Mouse (Mus musculus) gastrocnemius, postnatal 4 days (tissue): ENCODE data around the gene Stk32c. TPM values are rescaled to one million over a fixed set of nuclear protein-coding genes. Genes with fewer than 3 reads are reported as not detected.

Experiments
- DNase-seq, 2 experiments: peaks; one replicate each; pipeline ENCODE4 v3.0.0; 2021 to 2022; ENCODE audit warnings: low spot score in 2 of 2, mixed read lengths in 2 of 2
- total RNA-seq, 2 experiments: library from RNA; stranded (reverse); gene quantifications; 2 replicates each; pipeline ENCODE4 v1.2.3; 2021

The Stk32c gene
- total RNA-seq, 2 experiments from 2014 or later: 1.6 to 1.7 TPM

DNA sequence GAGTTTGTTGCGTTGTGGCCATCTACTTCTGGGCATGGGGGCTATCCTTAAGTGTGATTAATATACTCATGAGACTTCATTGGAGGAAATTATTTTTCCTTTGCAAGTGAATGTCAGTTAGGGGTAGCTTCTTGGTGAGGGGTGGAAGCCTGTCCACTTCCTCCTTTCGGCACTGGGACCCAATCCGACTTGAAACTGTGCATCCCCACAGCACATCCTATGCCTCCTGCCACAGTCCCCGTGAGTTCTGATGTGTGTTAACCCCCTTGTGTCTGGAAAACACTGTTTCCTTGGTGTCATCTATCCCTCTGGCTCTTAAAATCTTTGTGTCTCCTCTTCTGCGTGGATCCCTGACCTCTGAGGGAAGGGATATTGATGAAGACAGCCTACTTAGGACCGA, 11.9 kb downstream of the Stk32c start:
- no peak for DNase-seq

DNA sequence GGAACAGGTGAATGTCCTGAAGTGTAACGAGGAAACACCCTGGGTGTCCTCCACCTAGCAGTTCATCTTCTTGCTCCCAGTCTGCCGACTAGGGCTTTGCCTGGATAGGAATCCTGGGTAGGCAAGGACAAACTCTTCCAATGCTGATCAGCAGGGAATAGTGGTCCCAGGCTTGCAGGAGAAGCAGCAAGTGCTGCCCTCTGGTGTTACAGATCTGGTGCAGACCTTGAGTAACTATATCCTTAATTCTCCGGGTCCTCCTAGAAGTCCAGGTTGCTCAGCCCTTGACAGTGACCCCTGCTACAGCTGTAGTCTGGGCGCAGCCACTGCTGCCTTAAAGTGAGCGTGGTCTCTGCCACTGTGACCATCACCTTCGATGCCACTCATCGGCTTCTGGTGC, 13.0 kb downstream of the Stk32c start:
- peak in 1 of 2 experiments; percentile 66 for DNase-seq

DNA sequence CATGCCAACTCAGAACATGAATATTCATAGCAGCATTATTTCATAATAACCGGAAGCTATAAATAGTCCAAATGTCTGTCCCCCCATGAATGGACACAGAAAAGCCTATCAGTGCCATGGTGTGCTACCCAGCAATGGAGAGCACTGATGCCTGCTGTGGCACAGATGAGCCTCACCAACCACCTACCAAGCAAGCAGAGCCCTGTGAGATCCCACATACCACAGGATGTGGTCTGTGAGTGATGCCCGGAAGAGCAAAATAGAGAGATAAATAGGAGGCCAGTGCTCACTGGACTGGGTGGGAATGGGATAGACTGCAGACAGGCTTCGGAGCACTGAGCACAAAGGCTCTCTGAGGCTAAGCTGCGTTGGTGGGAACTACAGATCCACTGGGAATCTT, 16.1 kb downstream of the Stk32c start:
- DNase-seq: no peak

DNA sequence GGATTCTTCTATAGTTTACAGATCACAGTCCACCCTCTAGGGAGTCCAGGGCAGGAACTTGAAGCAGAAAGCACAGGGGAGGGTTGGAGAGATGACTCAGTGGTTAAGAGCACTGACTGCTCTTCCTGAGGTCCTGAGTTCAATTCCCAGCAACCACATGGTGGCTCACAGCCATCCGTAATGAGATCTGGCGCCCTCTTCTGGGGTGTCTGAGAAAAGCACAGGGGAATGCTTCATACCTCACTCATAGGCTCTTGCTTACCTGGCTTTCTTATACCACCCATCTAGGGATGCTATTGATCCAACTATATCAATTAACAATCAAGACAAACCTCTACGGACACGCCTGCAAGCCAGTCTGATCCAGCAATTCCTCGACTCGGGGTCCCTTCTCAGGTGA, 21.5 kb downstream of the Stk32c start:
- DNase-seq: no peak

DNA sequence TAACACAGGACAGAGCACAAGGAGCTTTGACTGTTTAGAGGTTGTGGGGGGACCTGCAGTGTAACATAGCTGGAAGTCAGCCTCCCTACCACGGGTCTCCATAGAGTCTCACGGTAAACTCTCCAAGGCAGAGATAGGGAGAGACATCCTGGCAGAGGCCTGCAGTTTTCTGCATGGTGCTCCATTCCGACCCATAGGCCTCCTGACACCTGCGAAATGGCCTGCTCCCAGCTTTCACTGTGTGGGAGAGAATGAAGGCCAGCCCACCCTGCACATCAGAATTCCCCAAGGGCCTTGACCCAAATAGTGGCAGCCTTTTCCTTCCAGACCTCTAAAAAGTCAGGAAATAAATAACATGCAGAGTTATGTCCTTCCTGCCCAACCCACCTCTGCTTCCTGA, 22.5 kb downstream of the Stk32c start:
- DNase-seq: no peak

DNA sequence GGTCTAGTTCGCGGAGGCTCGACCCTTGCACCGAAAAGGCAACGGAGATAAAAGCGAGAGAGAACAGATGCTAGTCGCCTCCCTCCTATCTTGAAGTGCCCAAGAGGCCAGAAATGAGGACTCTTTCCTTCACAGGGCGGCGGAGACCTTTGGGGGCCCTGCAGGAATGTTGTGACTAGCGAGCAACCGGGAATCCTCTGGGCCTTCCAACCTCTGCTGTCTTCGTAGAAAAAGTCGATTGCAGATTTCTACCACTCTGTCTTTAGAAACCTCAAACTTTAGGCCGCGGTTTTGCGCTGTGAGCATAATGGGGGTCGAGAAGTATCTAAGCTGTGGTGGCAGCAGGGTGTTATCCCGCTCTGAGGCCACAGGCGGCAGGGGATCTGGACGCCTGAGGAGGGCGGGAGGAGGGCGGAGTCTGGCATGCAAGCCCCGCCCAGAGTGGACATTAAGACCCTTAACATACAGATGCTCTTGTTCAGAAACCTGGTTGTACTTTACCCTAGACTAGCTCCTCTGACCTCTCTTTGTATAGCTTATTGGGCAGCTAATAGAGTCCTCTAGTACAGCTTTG, 24.4 kb downstream of the Stk32c start:
- peak in 1 of 2 experiments; percentile 39 for DNase-seq

DNA sequence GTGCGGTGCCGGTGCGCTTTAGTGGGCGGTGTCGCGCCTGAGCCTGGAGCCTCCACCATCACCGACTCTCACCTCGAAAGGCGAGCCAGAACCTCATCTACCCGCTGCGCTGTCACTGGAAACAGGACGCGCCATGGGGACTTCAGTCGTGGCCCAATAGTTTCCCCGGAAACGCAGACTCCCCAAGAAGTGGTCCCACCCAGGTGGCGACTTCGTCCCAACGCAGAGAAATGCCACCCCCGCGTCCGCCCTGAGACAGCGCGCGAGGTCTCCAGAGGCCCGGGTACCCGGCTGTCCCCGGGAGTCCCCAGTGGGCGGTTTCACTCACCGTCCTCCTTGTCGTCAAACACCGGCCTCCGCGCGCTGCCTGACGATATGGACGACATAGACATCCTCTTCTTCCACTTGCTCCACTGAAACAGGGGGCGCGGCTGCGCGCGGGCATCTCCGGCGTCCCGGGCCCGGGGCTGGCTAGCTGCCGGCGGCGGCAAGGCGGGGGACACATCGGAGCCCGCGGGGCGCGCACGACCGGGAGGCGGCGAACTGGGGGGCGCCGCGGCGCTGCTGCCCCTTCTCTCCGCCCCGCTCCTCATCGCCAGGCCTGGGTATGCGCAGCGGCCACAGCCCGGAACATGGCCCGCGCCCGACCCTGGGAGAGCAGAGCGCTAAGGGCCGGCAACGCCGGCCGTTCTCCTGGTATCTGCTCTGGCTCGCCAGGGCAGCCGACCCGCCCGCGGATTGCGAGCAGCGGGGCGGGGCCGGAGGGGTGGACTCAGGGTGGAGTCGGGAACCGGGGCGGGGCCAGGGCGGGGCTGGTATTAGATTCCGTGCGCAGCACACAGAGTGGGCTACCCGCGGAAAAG, 25.1 kb downstream of the Stk32c start:
- peak; percentile 75 to 83 for DNase-seq

DNA sequence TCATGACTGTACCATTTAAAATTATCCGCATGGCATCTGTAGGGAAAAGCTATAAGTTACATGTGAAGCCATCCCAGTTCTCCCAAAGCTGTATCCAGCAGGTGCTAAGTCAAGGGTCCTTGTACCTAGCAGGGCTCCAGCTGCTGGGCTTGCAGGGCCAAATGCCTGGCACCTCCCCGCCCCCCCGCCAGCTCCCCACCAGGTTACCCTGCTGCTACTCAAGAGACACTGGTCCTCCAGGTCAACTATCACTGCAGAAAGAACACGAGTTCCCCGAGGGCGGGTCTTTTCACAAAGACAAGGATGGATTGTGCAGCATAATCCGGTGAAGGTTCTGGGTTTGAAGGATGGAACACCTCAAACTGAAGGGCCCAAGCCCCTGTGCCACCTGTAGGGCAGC, 25.8 kb downstream of the Stk32c start:
- no peak for DNase-seq

DNA sequence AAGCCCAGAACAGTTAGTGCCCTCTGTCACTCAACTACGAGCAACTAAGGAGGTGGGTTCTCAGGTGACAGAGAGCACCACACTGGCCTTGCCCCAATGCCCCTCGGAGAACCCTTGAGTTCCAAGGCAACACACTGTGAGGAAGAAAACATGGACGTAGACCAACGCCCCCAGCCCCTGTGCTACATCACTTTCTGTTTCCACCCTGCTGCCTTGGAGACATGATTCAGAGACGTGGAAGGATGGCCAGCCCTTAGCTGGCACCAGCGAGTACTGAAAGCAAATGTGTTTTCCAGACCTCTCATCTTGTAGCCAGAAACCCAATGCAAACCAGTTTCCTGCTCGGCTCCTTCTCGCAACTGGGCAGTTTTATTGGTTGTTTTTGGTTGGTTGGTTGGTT, 26.7 kb downstream of the Stk32c start:
- no peak for DNase-seq

DNA sequence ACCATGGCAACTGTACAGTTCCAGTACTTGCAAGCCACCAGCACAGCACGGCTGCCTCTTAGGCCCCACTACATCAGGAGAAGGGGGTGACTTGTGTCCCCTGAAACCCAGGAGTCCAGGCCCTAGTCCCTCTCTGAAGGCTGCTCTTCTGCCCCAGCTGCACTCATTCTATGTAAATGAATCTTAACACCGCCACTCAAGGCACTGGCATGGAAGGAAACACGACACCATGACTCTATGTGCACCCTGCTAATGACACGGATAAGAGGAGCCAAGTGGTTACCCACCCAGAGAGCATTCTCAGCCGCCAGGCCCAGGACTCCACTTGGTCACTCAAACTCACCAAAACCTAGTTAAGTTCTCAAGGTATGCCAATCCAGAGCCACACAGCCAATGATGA, 27.1 kb downstream of the Stk32c start:
- DNase-seq: no peak

DNA sequence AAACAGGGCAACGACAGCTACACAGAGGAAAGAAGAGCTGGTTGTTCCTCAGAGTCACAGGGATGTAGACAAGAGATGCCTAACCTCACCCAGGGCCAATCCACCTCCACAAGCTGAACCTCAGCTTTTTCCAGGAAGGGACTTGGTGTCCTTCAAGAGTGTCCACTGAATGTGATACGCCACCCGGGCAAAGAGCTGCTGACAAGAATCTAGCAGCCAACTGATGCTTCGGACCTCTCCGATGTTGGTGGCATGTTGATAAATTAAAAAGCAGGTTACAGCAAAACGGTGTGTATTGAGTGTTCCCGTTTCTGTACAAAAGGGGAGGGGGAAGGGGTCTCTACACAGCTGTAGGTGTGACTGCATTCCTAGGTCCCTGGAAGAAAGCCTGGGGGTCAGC, 28.3 kb downstream of the Stk32c start:
- DNase-seq: no peak

DNA sequence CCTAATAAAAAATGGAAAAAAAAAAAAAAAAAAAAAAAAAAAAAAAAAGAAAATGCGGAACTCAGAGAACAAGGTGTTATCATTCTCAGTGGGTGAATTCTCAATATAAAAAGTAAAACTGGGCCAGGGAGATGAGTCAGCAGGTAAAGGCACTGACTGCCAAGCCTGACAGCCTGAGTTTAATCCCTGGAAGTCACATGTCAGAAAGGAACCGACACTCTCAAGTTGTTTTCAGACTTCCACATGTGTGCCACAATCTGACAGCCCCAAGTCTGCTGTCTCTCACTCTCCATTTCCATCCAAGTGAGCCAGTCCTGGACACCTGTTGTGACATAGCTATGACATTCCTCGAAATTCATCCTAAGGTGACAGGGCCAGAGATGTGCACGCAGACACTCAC, 28.7 kb downstream of the Stk32c start:
- DNase-seq: no peak

DNA sequence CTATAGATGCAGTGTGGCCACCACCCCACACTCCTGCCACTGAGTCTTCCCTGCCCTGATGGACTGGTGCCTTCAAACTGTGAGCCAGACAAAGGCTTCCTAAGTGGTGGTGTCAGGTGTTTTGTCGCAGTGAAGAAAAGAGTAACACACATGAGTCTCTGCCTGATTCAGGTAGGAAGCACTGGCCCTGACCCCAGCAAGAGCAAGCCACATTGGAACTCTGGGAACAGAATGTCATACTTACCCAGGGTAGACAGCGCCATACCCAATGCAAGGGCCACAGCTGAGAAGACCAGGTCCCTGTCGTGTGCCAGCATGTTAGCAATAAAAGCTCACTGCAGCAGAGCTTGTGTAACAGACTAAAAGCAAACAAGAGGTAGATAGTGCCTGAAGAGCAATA, 33.0 kb downstream of the Stk32c start:
- no peak for DNase-seq

DNA sequence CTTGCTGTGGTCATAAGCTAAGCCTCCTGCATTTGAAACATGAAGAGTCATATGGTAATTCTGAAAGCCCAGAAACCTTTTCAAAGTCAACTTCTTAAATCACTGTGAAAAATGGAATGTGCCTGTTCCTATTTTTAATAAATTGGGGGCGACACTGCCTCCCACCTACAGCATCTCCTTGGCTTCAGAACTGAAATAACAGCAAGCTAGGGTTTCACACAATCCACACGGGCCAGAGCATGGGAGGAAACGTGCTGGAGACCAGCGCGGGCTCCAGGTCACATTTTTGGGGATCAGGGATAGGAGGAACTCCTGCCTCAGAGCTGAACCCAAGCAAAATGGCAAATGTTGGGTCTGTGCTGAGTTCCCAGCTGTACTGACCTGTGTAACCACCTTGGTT, 33.8 kb downstream of the Stk32c start:
- DNase-seq: no peak

DNA sequence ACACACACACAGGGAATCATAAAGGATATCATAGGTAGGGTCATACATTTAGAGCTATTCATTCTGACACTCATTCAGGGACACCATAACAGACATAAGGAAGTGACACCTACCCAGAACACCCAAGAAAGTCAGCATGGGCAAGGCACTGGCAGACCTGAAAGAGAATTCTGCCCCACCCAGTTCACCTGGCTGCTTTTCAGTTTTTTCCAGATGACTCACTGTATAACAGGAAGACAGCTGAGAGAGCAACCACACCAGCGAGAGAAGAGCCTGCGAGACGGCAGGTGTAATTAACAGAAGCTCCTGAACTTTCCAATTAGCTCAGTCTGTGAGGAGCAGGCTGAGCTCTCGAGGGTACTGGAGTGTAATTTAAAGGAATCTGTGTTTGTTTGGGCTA, 44.0 kb downstream of the Stk32c start:
- no peak for DNase-seq

DNA sequence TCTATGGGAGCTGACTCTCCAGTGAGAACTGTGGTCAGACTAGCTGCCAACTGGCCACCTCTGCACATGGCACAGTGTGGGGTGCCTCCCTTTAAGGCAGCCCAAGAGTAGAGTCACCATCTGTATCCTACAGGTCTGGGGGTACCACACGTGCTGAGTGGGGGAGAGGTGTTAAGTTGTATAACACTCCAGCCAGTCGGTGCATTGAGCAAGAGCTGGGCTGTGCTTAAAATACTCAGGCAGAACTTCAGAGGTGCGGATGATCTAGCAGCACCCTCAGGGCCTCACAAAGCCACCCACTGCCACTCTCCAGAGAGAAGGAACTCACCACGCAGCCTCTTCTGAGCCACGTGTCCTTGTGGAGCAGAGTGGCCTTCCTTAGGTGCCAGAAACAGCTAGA, 48.7 kb downstream of the Stk32c start:
- no peak for DNase-seq

DNA sequence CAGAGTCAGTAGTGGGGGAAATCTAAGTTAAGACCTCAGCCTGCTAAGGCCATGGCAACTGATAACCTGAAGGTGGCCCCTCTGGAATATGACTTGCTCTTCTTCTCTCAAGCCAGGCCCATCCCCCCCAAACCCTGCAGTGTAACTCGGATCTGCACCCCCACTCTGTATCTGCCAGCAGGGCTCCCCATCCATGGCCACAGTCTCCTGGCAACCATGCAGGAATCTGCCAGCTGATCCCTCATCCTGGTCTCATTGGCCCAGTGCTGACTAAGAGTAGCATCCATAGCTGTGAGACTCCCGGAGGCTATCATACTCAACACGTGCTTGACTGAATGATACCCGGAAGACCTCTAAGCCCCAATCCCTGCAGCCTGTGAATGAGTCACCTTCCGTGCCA, 54.2 kb downstream of the Stk32c start:
- DNase-seq: no peak

DNA sequence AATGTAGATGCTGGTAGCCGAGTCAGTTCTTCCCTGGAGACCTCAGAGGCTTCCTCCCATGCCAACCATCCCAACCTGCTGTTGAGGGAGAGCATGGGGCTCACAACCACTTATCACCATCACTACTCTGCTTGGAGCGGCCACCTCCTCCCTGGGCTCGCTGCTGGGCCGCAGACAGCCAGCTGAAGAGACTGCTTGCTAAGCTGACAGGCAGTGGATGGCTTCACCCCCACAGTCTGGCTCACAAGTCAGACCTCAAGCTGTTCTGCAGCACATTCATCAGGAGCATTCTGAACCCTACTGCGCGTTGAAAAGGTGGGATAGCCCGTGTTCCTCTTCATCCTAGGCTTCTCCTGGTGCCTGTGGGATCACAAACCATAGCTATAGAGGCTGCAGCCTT, 54.6 kb downstream of the Stk32c start:
- DNase-seq: no peak

DNA sequence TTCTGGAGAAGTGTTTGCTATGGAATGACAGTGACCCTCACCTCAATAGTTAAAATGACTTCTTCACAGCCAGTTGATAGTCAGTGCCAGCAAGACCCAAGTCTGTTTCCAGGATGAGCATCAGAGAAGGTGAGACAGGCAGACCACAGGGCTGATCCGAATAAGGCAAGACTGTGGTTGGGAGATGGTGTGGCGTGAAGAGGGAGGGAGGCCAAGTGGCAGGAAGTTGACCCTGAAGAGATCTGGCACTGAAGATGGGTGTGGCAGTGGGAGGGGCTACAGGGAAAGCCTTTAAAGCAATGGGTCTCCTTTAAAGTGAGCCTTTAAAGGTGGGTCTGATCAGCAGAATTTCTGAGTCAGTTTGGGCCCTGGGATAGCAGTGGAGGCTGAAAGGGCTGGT, 55.6 kb downstream of the Stk32c start:
- no peak for DNase-seq

DNA sequence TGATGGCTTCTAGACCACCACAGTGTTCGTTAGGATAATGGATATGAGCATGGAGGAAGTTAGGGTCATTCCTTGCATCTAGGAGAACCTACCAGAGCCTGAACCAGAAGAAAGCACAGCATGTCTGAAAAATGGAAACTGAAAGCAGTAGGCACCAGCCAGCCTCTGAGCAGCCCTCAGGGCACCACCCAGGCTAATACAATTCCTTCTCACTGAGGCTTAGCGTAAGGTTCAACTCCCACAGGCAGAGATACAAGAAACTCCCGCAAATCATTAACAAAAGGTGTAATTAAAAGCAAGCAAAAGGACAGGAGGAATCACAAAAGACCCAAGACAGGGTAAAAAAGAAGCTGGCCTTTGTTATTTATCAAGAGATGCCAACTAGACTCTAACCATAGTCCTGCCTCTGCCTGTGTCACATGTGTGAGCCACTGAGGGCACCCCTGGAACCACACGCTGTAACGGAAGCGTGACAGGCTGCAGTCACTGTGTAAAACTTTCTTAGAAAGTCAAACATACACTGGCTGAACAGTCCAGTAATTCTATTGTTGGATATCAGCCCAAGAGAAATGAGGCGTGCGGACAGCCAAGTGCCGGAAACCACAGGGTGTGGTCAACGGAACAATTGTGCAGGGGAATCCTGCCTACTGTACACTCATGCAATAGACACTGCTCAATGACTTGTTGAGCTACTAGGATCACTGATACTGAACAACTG, 56.6 kb downstream of the Stk32c start:
- DNase-seq: no peak

DNA sequence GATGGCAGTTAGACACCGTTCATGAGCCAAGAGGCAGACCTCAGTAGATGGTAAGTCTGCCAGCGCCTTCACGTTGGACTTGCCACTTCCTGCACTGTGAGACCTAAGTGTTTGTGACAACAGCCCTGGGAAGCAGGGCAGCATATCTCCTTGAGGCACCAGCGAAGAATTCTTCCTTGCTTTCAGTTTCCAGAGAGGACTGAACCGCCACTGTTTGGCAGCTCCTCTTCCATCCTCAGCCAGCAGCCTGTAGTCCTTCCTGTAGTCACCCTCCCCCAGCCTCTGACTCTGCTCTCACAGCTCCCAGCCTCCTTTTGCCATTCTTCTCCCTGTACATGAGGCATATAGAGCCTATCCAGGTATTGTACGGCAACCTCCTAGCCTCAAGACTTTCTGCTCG, 60.2 kb downstream of the Stk32c start:
- DNase-seq: no peak

DNA sequence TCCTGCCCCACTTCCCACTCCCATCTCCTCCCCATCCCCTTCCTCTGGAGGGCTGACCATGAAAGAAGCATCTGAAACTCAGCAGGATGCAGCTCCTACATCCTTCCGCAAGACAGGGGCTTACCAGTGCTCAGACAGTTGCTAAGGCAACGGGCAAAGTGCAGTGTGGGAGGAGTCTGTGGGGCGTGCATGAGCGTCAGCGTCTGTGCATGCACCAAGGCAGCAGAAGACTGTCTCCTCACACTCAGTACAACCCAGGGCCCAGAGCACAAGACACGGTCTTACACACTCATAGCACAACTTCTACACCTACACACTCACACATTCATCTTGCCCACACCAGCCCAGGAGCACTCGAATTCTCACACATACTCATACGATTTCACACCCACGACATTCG, 62.0 kb downstream of the Stk32c start:
- DNase-seq: no peak
